Mouse (Mus musculus) embryonic fibroblast, embryonic 13.5 days (primary cell): ENCODE measurements at regions not wholly inside any gene's neighbourhood (a gene's known extent, or its start where the extent isn't known, plus 50 kb on each side); places are given as distances from the start of the nearest gene placed in this dataset.

Source experiments
- CTCF ChIP-seq: IDR thresholded peaks from 2 replicates; pipeline ENCODE4 v1.5.1; 2011; ENCODE audit warnings: mild to moderate bottlenecking, control low read depth, low read length, moderate library complexity, borderline replicate concordance; ENCODE audit not compliant: insufficient read depth
- POLR2A ChIP-seq: IDR thresholded peaks from 2 replicates; pipeline ENCODE4 v1.6.1; 2011; ENCODE audit warnings: low read depth, mild to moderate bottlenecking, control low read depth, low read length, moderate library complexity

GRCm38 (mm10) chr10:37260791-37261488 lies 122.2 kb upstream of the Marcks start:
- TF ChIP-seq POLR2A = no peak
- no peak for TF ChIP-seq CTCF
